Mouse (Mus musculus): ENCODE data around the gene Ahnak2.

Ahnak2 gene

GRCm38 (mm10) chr12:112739023-112739568 is 63.4 kb downstream of the Ahnak2 start:
- in situ Hi-C loops (cut with MboI; ENCODE audit: unreplicated experiment in 2 of 2): no loop called here

- in situ Hi-C loops (cut with MboI; ENCODE audit: unreplicated experiment in 2 of 2): no loop called here
Measured at GRCm38 (mm10) chr12:112738281-112739022, 64.0 kb downstream of the Ahnak2 start.

- in situ Hi-C loops (cut with MboI; ENCODE audit: unreplicated experiment in 2 of 2): no loop called here
Measured at GRCm38 (mm10) chr12:112737761-112738160, 64.7 kb downstream of the Ahnak2 start.

- in situ Hi-C loops (cut with MboI; ENCODE audit: unreplicated experiment in 2 of 2): no loop called here
Measured at GRCm38 (mm10) chr12:112737081-112737480, 65.4 kb downstream of the Ahnak2 start.

- in situ Hi-C loops (cut with MboI; ENCODE audit: unreplicated experiment in 2 of 2): no loop called here
Measured at GRCm38 (mm10) chr12:112736636-112736925, 65.9 kb downstream of the Ahnak2 start.

- in situ Hi-C loops (cut with MboI; ENCODE audit: unreplicated experiment in 2 of 2): no loop called here
Measured at GRCm38 (mm10) chr12:112735896-112736635, 66.4 kb downstream of the Ahnak2 start.

- in situ Hi-C loops (cut with MboI; ENCODE audit: unreplicated experiment in 2 of 2): no loop called here
Measured at GRCm38 (mm10) chr12:112734881-112735655, 67.4 kb downstream of the Ahnak2 start.

GRCm38 (mm10) chr12:112734108-112734820 is 68.2 kb downstream of the Ahnak2 start:
- in situ Hi-C loops (cut with MboI; ENCODE audit: unreplicated experiment in 2 of 2): no loop called here

GRCm38 (mm10) chr12:112732591-112732990 is 69.9 kb downstream of the Ahnak2 start:
- in situ Hi-C loops (cut with MboI; ENCODE audit: unreplicated experiment in 2 of 2): no loop called here

- in situ Hi-C loops (cut with MboI; ENCODE audit: unreplicated experiment in 2 of 2): no loop called here
Measured at GRCm38 (mm10) chr12:112730808-112731207, 71.6 kb downstream of the Ahnak2 start.

GRCm38 (mm10) chr12:112727801-112728200 is 74.7 kb downstream of the Ahnak2 start:
- in situ Hi-C loops (cut with MboI; ENCODE audit: unreplicated experiment in 2 of 2): no loop called here

GRCm38 (mm10) chr12:112724077-112724805 is 78.2 kb downstream of the Ahnak2 start:
- in situ Hi-C loops (cut with MboI; ENCODE audit: unreplicated experiment in 2 of 2): loop anchor here in 1 of 2 experiments (25.0 kb wide), 1 partner anchor 612 kb away; the partner anchor contains the start of gene Aspg

- in situ Hi-C loops (cut with MboI; ENCODE audit: unreplicated experiment in 2 of 2): loop anchor here in 1 of 2 experiments (25.0 kb wide), 1 partner anchor 611 kb away; the partner anchor contains the start of gene Aspg
Measured at GRCm38 (mm10) chr12:112723445-112723844, 79.0 kb downstream of the Ahnak2 start.

GRCm38 (mm10) chr12:112723028-112723330 is 79.5 kb downstream of the Ahnak2 start:
- in situ Hi-C loops (cut with MboI; ENCODE audit: unreplicated experiment in 2 of 2): loop anchor here in 1 of 2 experiments (25.0 kb wide), 1 partner anchor 611 kb away; the partner anchor contains the start of gene Aspg

- in situ Hi-C loops (cut with MboI; ENCODE audit: unreplicated experiment in 2 of 2): loop anchor here in 1 of 2 experiments (25.0 kb wide), 1 partner anchor 610 kb away; the partner anchor contains the start of gene Aspg
Measured at GRCm38 (mm10) chr12:112722240-112723027, 80.0 kb downstream of the Ahnak2 start.

All from v-Abl transformed pro-B cells (cell line).